Mouse (Mus musculus) sigmoid colon, adult 10 weeks (tissue): Measurements from ENCODE around the gene Has1. TPM values are rescaled to one million over a fixed set of nuclear protein-coding genes. Genes with fewer than 3 reads are reported as not detected.

Source experiments
- polyA plus RNA-seq: library from polyadenylated mRNA; stranded (reverse); fragments of 350-450 nt; fragmentation: Illumina TruSeq; extraction: RNeasy Lipid Tissue Mini Kit (QIAGEN cat#74804); gene quantifications from one replicate; pipeline ENCODE4 v1.2.3, GENCODE M21; 2014; ENCODE audit warnings: low read depth, low replicate concordance

Has1 gene
- polyA plus RNA-seq, result not detected

DNA sequence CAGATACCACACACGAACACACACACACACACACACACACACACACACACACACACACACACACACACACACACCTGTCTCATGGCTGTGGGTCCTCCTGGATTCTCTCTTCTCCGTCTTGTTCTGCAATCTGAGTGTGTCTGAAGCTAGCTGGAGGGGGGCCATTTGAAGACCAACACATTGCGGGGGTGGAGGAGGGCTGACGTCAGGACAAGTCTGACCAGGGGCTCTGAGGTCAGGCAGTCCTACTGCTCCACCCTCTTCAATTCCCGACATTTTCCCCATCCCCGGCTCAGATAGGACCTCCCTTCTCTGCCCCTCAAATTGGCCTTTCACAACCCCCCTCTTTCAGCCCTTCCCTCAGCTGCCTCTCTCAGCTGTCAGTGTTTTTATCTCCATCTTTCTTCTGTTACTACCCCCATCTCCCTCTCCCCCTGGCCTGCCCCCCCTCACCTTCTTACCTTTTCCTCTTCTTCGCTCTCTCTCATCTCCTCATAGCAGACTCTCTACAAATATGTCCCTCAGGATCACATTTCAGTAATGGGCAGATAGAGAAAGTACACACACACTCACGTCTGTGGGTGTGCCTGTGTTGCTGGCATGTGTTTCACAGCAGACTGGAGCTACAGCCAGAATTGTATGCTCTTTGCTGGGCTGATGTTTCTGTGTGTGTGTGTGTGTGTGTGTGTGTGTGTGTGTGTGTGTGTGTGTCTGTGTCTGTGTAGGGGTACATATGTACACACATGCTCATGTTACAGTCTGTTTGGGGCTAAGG is at the start of gene Has1:
Has1 (minus strand) TSS at position 142 of the 775 bp plus-strand sequence.

DNA sequence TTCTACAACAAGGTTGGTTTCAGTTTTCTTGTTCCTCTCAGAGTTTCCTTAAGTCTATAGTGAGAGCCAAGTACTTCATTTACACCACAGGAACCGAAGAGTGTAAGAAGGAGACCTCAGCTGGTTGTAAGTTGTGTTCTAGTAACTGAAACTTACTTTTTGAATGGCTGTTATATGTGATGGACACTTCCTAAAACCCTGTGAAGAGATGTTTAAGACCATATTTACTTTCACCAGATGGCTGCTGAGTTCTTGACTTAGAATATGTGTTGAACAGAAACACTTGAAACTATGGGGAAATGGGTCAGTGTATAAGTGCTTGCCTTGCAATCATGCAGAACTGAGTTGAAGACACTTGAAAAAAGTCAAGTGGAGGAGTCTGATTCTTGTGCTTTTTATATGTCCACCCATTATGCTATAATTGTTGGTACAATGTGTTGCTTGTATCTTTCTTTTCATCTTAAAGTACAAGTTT is 32.8 kb upstream of the Has1 start, which contains the start of the genes Fpr2 and Fpr3:
Fpr2 (plus strand) TSS at position 51 of the 475 bp plus-strand sequence.
Fpr3 (plus strand) TSS at position 79 of the 475 bp plus-strand sequence.

DNA sequence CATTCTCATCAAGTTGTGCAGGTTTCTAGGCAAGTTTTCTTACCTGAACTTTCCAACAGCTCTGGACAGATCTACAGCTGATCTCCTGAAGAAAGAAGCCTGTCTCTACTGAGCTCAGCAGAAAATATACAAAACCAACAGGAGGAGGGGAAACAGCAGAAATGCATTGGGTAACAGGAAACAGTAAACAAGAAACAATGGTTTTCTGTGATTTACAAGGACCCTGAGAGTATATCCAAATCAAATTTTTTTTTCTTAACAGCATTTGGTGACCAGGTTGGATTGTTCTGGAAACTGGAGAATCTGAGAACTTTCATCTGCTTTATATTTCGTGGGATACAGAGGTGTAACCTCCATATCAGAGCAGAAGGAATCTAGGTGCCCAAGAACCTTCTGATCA is 28.8 kb upstream of the Has1 start, which contains the start of gene Fpr1:
Fpr1 (minus strand) TSS at position 101 of the 400 bp plus-strand sequence.

DNA sequence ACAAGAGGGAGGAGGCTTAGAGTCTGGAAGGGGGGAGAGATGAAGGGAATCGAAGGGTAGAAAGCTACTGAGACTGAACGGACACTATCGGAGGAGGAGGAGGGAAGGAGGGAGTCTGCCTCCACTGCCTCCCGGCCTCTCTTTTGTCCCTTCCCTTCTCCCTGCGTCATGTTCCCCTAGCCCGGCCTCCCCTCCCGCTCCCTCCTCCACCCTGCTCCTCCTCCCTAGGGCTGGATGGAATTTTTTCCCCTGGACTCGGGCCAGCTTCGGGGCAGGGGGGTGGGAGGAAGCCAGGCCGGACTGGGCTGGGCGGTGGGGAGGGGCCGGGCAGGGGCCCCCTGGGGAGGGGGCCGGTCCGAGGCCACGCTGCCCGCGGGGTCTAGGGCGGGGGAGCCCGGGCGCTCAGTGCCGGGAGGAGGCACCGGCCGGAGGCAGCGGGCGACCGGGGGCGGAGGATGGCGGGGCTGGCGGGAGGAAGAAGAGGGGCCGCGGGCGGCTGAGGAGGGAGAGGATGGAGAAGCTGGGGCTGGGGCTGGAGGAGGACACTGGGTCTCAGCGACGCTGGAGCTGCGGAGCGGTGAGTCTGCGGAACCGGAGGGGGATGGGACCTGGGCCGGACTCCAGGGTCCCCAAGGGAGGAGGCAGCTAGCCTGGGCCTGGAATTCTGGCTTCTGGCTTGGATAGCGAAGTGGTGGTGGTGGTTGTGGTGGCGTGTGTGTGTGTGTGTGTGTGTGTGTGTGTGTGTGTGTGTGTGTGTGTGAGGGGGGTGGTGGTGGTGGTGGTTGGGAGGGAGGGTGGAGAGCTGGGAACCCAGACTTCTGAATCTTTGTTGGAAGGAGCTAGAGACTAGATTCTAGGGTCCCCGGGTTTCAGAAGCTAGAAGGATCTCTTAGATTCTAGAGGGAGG is 28.0 kb downstream of the Has1 start, which contains the start of gene Spaca6:
Spaca6 (plus strand) TSS at position 408 of the 907 bp plus-strand sequence.

Other genes starting within 250 kb of the Has1 start
- 123 TPM for gene Lnpep, start 230.2 kb downstream of the Has1 start, polyA plus RNA-seq
- not detected for gene Vmn2r90, start 151.5 kb downstream of the Has1 start, polyA plus RNA-seq
- 28.1 TPM for gene Spaca6, start 28.0 kb downstream of the Has1 start, polyA plus RNA-seq
- not detected for gene Fpr1, start 28.7 kb upstream of the Has1 start, polyA plus RNA-seq
- 1.7 TPM for gene Fpr2, start 32.6 kb upstream of the Has1 start, polyA plus RNA-seq
- not detected for gene Fpr3, start 32.6 kb upstream of the Has1 start, polyA plus RNA-seq
- not detected for gene Fpr-rs4, start 166.5 kb upstream of the Has1 start, polyA plus RNA-seq
- gene Vmn2r124, start 194.2 kb upstream of the Has1 start, polyA plus RNA-seq, result not detected
- not detected for gene Vmn2r91, start 229.8 kb upstream of the Has1 start, polyA plus RNA-seq